Mouse (Mus musculus) embryonic fibroblast, embryonic 13.5 days (primary cell): Measurements from ENCODE around the gene Edem3. TPM values are rescaled to one million over a fixed set of nuclear protein-coding genes. Genes with fewer than 3 reads are reported as not detected.
"Not testable (repeated sequence)": the region's sequence is repeated elsewhere in the genome, so short reads cannot be mapped to it uniquely, and the experiment has no call there.

Source experiments
- H3K27ac ChIP-seq: 2 replicates; pipeline ENCODE4 v1.5.1; 2012; ENCODE audit warnings: low read length, control low read depth, inconsistent platforms; ENCODE audit not compliant: insufficient read depth
- H3K4me1 ChIP-seq: 2 replicates; pipeline ENCODE4 v1.6.1; 2011; ENCODE audit warnings: low read length; ENCODE audit not compliant: control insufficient read depth, insufficient read depth
- H3K4me3 ChIP-seq: 2 replicates; pipeline ENCODE4 v1.5.1; 2011; ENCODE audit warnings: mild to moderate bottlenecking, control low read depth, low read length; ENCODE audit not compliant: insufficient read depth
- CTCF ChIP-seq: IDR thresholded peaks from 2 replicates; pipeline ENCODE4 v1.5.1; 2011; ENCODE audit warnings: mild to moderate bottlenecking, control low read depth, low read length, moderate library complexity, borderline replicate concordance; ENCODE audit not compliant: insufficient read depth
- POLR2A ChIP-seq: IDR thresholded peaks from 2 replicates; pipeline ENCODE4 v1.6.1; 2011; ENCODE audit warnings: low read depth, mild to moderate bottlenecking, control low read depth, low read length, moderate library complexity
- polyA plus RNA-seq: library from polyadenylated mRNA; stranded (reverse); fragments of >200 nt; gene quantifications from 2 replicates; pipeline ENCODE4 v1.2.4, GENCODE M21; 2011; ENCODE audit warnings: low read depth; ENCODE audit not compliant: missing spikeins, insufficient read length

Gene Edem3
- polyA plus RNA-seq, 1 experiment: 40.1 TPM

GRCm38 (mm10) chr1:151741199-151741621, 14.0 kb upstream of the Edem3 start:
- Histone ChIP-seq H3K4me1 (no peaks in the 10 kb centered on the region), H3K27ac (no peak overlapping the region), H3K4me3 (no peak overlapping the region)
- TF ChIP-seq CTCF: no peak
- TF ChIP-seq POLR2A: no peak

GRCm38 (mm10) chr1:151749894-151750293, 5.3 kb upstream of the Edem3 start:
- H3K4me3 ChIP-seq, H3K4me1 ChIP-seq, H3K27ac ChIP-seq: not testable (repeated sequence)

- H3K4me1 ChIP-seq: peaks cover 2% of the 10 kb centered on the region; the same call in 1 of the 2 replicates
- TF ChIP-seq POLR2A (no peak), CTCF (no peak)
- H3K4me3 ChIP-seq: no peak overlapping the region
- H3K27ac ChIP-seq: no peak overlapping the region
Measured at GRCm38 (mm10) chr1:151752946-151753345, 2.2 kb upstream of the Edem3 start.

- no peak for TF ChIP-seq POLR2A
- Histone ChIP-seq H3K4me1 (peaks cover 2% of the 10 kb centered on the region; the same call in 1 of the 2 replicates), H3K4me3 (no peak overlapping the region), H3K27ac (no peak overlapping the region)
Measured at GRCm38 (mm10) chr1:151753374-151753929, 1.7 kb upstream of the Edem3 start.

GRCm38 (mm10) chr1:151754028-151754489, 1.1 kb upstream of the Edem3 start:
- Histone ChIP-seq H3K4me3 (peak overlapping the region; percentile 79; the same call in 1 of the 2 replicates), H3K4me1 (peaks cover 2% of the 10 kb centered on the region; the same call in 1 of the 2 replicates), H3K27ac (no peak overlapping the region)
- no peak for TF ChIP-seq POLR2A
- TF ChIP-seq CTCF: no peak

- Histone ChIP-seq H3K4me3 (peak overlapping the region; percentile 93), H3K27ac (no peak overlapping the region), H3K4me1 (peaks cover 2% of the 10 kb centered on the region; the same call in 1 of the 2 replicates)
- TF ChIP-seq CTCF: no peak
- TF ChIP-seq POLR2A: no peak
Measured at GRCm38 (mm10) chr1:151755660-151756424, 671 bp downstream of the Edem3 start.

- no peak for TF ChIP-seq POLR2A
- no peak for TF ChIP-seq CTCF
- Histone ChIP-seq H3K4me3 (peak overlapping the region; percentile 93), H3K27ac (no peak overlapping the region), H3K4me1 (peaks cover 2% of the 10 kb centered on the region; the same call in 1 of the 2 replicates)
Measured at GRCm38 (mm10) chr1:151756425-151756728, 1.2 kb downstream of the Edem3 start.

- no peak for TF ChIP-seq POLR2A
- Histone ChIP-seq H3K27ac (no peak overlapping the region), H3K4me3 (no peak overlapping the region), H3K4me1 (peaks cover 2% of the 10 kb centered on the region)
Measured at GRCm38 (mm10) chr1:151758301-151758700, 3.1 kb downstream of the Edem3 start.

- Histone ChIP-seq H3K4me1 (peaks cover 3% of the 10 kb centered on the region), H3K27ac (no peak overlapping the region), H3K4me3 (no peak overlapping the region)
- TF ChIP-seq CTCF (no peak), POLR2A (no peak)
Measured at GRCm38 (mm10) chr1:151758991-151759390, 3.8 kb downstream of the Edem3 start.

- H3K4me1 ChIP-seq: peaks cover 11% of the 10 kb centered on the region
- H3K4me3 ChIP-seq: no peak overlapping the region
- H3K27ac ChIP-seq: no peak overlapping the region
- TF ChIP-seq CTCF (no peak), POLR2A (no peak)
Measured at GRCm38 (mm10) chr1:151764236-151764635, 9.1 kb downstream of the Edem3 start.

- H3K4me3 ChIP-seq: no peak overlapping the region
- peaks cover 11% of the 10 kb centered on the region for H3K4me1 ChIP-seq
- H3K27ac ChIP-seq: no peak overlapping the region
- TF ChIP-seq CTCF (no peak), POLR2A (no peak)
Measured at GRCm38 (mm10) chr1:151766166-151766565, 11.0 kb downstream of the Edem3 start.
